Mouse (Mus musculus) limb, embryonic 15.5 days (tissue): ENCODE data around the gene Sema6c. TPM values are rescaled to one million over a fixed set of nuclear protein-coding genes. Genes with fewer than 3 reads are reported as not detected.
A peak's percentile ranks its signal among the peaks of the same experiment; 100 is the strongest.

Experiments used
- ATAC-seq: fragments of 200-750 bp; cut with Nextera tagmentation; 2 replicates; pipeline ENCODE4 v1.8.0; 2017; ENCODE audit warnings: low read depth, moderate TSS enrichment; ENCODE audit not compliant: insufficient number of reproducible peaks, low FRiP score, low TSS enrichment
- H3K27ac ChIP-seq: fragments of 300-500 bp; sonication (generic); 2 replicates; pipeline ENCODE4 v1.5.1; 2015; ENCODE audit warnings: moderate library complexity, mild to moderate bottlenecking, inconsistent platforms
- H3K27me3 ChIP-seq: fragments of 300-500 bp; sonication (generic); 2 replicates; pipeline ENCODE4 v1.6.1; 2015; ENCODE audit warnings: inconsistent platforms
- H3K36me3 ChIP-seq: fragments of 300-500 bp; sonication (generic); 2 replicates; pipeline ENCODE4 v1.6.1; 2015; ENCODE audit warnings: inconsistent platforms
- H3K4me1 ChIP-seq: fragments of 300-500 bp; sonication (generic); 2 replicates; pipeline ENCODE4 v1.6.1; 2015; ENCODE audit warnings: inconsistent platforms
- H3K4me2 ChIP-seq: fragments of 300-500 bp; sonication (generic); 2 replicates; pipeline ENCODE4 v1.6.1; 2015; ENCODE audit warnings: mild to moderate bottlenecking, inconsistent platforms
- H3K4me3 ChIP-seq: fragments of 300-500 bp; sonication (generic); 2 replicates; pipeline ENCODE4 v1.5.1; 2015; ENCODE audit warnings: mild to moderate bottlenecking, inconsistent platforms
- H3K9ac ChIP-seq: fragments of 300-500 bp; sonication (generic); 2 replicates; pipeline ENCODE4 v1.6.1; 2015; ENCODE audit warnings: inconsistent platforms
- H3K9me3 ChIP-seq: fragments of 300-500 bp; sonication (generic); 2 replicates; pipeline ENCODE4 v1.6.1; 2016; ENCODE audit warnings: inconsistent platforms
- WGBS: fragments of 180-500 bp; shearing (Covaris S2); methylation state at CpG from one replicate; pipeline ENCODE4 v1.1.7; 2015; 5-methylcytosine and 5-hydroxymethylcytosine counted together
- polyA plus RNA-seq: library from polyadenylated mRNA; unstranded; fragments of >200 nt; fragmentation: Nextera tagmentation; extraction: Ambion mirVana; gene quantifications from 2 replicates; pipeline ENCODE4 v1.2.1, GENCODE M21; 2015

Gene Sema6c
- polyA plus RNA-seq, 1 experiment from 2014 or later = 9.3 TPM

GRCm38 (mm10) chr3:95173256-95173949 is 13.1 kb downstream of the Sema6c start:
- Histone ChIP-seq H3K36me3 (peaks cover 49% of the 10 kb centered on the region), H3K4me3 (peak overlapping the region; percentile 28), H3K4me1 (peaks cover 20% of the 10 kb centered on the region), H3K27me3 (peaks cover 44% of the 10 kb centered on the region), H3K9me3 (no peaks in the 10 kb centered on the region), H3K4me2 (peak overlapping the region; percentile 41), H3K27ac (no peak overlapping the region), H3K9ac (peak overlapping the region; percentile 20; the same call in 1 of the 2 replicates)
- no peak for ATAC-seq
- 22% methylated on average over 58 of the region's 58 CpGs for WGBS

- ATAC-seq = no peak
- peak overlapping the region; percentile 28; the same call in 1 of the 2 replicates for H3K4me3 ChIP-seq
- 22% methylated on average over 16 of the region's 16 CpGs for WGBS
- H3K27ac ChIP-seq = no peak overlapping the region
- H3K36me3 ChIP-seq = peaks cover 42% of the 10 kb centered on the region
- peak overlapping the region; percentile 41 for H3K4me2 ChIP-seq
- peak overlapping the region; percentile 20; the same call in 1 of the 2 replicates for H3K9ac ChIP-seq
- H3K27me3 ChIP-seq = peaks cover 44% of the 10 kb centered on the region
- peaks cover 20% of the 10 kb centered on the region for H3K4me1 ChIP-seq
- H3K9me3 ChIP-seq = no peaks in the 10 kb centered on the region
These were observed 13.8 kb downstream of the Sema6c start for GRCm38 (mm10) chr3:95174011-95174592.

GRCm38 (mm10) chr3:95176500-95176899 is 16.2 kb downstream of the Sema6c start:
- H3K36me3 ChIP-seq = peaks cover 19% of the 10 kb centered on the region
- no peaks in the 10 kb centered on the region for H3K9me3 ChIP-seq
- H3K27ac ChIP-seq = no peak overlapping the region
- no peak overlapping the region for H3K9ac ChIP-seq
- peaks cover 20% of the 10 kb centered on the region for H3K4me1 ChIP-seq
- no peak overlapping the region for H3K4me3 ChIP-seq
- H3K27me3 ChIP-seq = peaks cover 25% of the 10 kb centered on the region
- no peak overlapping the region for H3K4me2 ChIP-seq
- no peak for ATAC-seq
- 68% methylated on average over 3 of the region's 3 CpGs for WGBS

- Histone ChIP-seq H3K27ac (no peak overlapping the region), H3K4me3 (no peak overlapping the region), H3K27me3 (peaks cover 14% of the 10 kb centered on the region), H3K9me3 (no peaks in the 10 kb centered on the region), H3K4me2 (no peak overlapping the region), H3K4me1 (peaks cover 17% of the 10 kb centered on the region), H3K36me3 (peaks cover 14% of the 10 kb centered on the region), H3K9ac (no peak overlapping the region)
- ATAC-seq = no peak
- 55% methylated on average over 6 of the region's 6 CpGs for WGBS
These were observed 17.3 kb downstream of the Sema6c start for GRCm38 (mm10) chr3:95177583-95177982.

- Histone ChIP-seq H3K4me1 (peaks cover 4% of the 10 kb centered on the region), H3K36me3 (peaks cover 12% of the 10 kb centered on the region), H3K9me3 (no peaks in the 10 kb centered on the region)
These were observed 18.7 kb downstream of the Sema6c start for GRCm38 (mm10) chr3:95178948-95179347.

GRCm38 (mm10) chr3:95179890-95180289 is 19.6 kb downstream of the Sema6c start:
- no peak overlapping the region for H3K27ac ChIP-seq
- H3K36me3 ChIP-seq = peaks cover 22% of the 10 kb centered on the region
- no peaks in the 10 kb centered on the region for H3K27me3 ChIP-seq
- 65% methylated on average over 3 of the region's 3 CpGs for WGBS
- no peaks in the 10 kb centered on the region for H3K9me3 ChIP-seq
- no peak overlapping the region for H3K9ac ChIP-seq
- H3K4me1 ChIP-seq = no peaks in the 10 kb centered on the region
- H3K4me3 ChIP-seq = no peak overlapping the region
- ATAC-seq = no peak
- H3K4me2 ChIP-seq = no peak overlapping the region

More at GRCm38 (mm10) chr3:95178948-95179347, 18.7 kb downstream of the Sema6c start:
- ATAC-seq = no peak
- Histone ChIP-seq H3K27me3 (peaks cover 3% of the 10 kb centered on the region; the same call in 1 of the 2 replicates), H3K4me2 (no peak overlapping the region), H3K4me3 (no peak overlapping the region), H3K27ac (no peak overlapping the region), H3K9ac (no peak overlapping the region)
- 80% methylated on average over 5 of the region's 5 CpGs for WGBS

- ATAC-seq = no peak
- no peaks in the 10 kb centered on the region for H3K9me3 ChIP-seq
- 72% methylated on average over 1 of the region's 1 CpGs for WGBS
These were observed 21.6 kb downstream of the Sema6c start for GRCm38 (mm10) chr3:95181841-95182240.

GRCm38 (mm10) chr3:95184796-95185577 is 24.7 kb downstream of the Sema6c start:
- no peak for ATAC-seq
- Histone ChIP-seq H3K9ac (no peak overlapping the region), H3K4me3 (no peak overlapping the region), H3K36me3 (peaks cover 71% of the 10 kb centered on the region), H3K9me3 (no peaks in the 10 kb centered on the region), H3K27me3 (no peaks in the 10 kb centered on the region), H3K4me2 (no peak overlapping the region), H3K27ac (no peak overlapping the region), H3K4me1 (no peaks in the 10 kb centered on the region)
- WGBS = 88% methylated on average over 9 of the region's 9 CpGs

More at GRCm38 (mm10) chr3:95181841-95182240, 21.6 kb downstream of the Sema6c start:
- Histone ChIP-seq H3K4me2 (no peak overlapping the region), H3K9ac (no peak overlapping the region), H3K36me3 (peaks cover 41% of the 10 kb centered on the region), H3K27me3 (no peaks in the 10 kb centered on the region), H3K27ac (no peak overlapping the region), H3K4me3 (no peak overlapping the region), H3K4me1 (no peaks in the 10 kb centered on the region)

GRCm38 (mm10) chr3:95186100-95186499 is 25.8 kb downstream of the Sema6c start:
- no peak for ATAC-seq

GRCm38 (mm10) chr3:95186888-95187287 is 26.6 kb downstream of the Sema6c start:
- no peak for ATAC-seq
- peaks cover 82% of the 10 kb centered on the region for H3K36me3 ChIP-seq
- H3K4me2 ChIP-seq = no peak overlapping the region
- 86% methylated on average over 6 of the region's 6 CpGs for WGBS
- H3K27ac ChIP-seq = no peak overlapping the region
- H3K9me3 ChIP-seq = no peaks in the 10 kb centered on the region
- H3K4me1 ChIP-seq = no peaks in the 10 kb centered on the region
- H3K4me3 ChIP-seq = no peak overlapping the region
- H3K9ac ChIP-seq = no peak overlapping the region
- H3K27me3 ChIP-seq = no peaks in the 10 kb centered on the region

More at GRCm38 (mm10) chr3:95186100-95186499, 25.8 kb downstream of the Sema6c start:
- 88% methylated on average over 2 of the region's 2 CpGs for WGBS
- Histone ChIP-seq H3K4me3 (no peak overlapping the region), H3K4me1 (no peaks in the 10 kb centered on the region), H3K36me3 (peaks cover 77% of the 10 kb centered on the region), H3K9ac (no peak overlapping the region), H3K27ac (no peak overlapping the region), H3K27me3 (no peaks in the 10 kb centered on the region), H3K9me3 (no peaks in the 10 kb centered on the region), H3K4me2 (no peak overlapping the region)

GRCm38 (mm10) chr3:95194721-95195135 is 34.5 kb downstream of the Sema6c start:
- Histone ChIP-seq H3K4me3 (no peak overlapping the region), H3K36me3 (peaks cover 73% of the 10 kb centered on the region), H3K9ac (no peak overlapping the region), H3K9me3 (no peaks in the 10 kb centered on the region), H3K27me3 (no peaks in the 10 kb centered on the region), H3K27ac (peak overlapping the region; percentile 47), H3K4me1 (0 out of 2 replicates have a peak, but pooled peaks cover 5% of the 10 kb centered on the region), H3K4me2 (no peak overlapping the region)
- peak; percentile 67 for ATAC-seq
- 63% methylated on average over 6 of the region's 6 CpGs for WGBS
